Mouse (Mus musculus) olfactory bulb, adult 2 months (tissue): ENCODE data around the gene Rpl14. TPM values are rescaled to one million over a fixed set of nuclear protein-coding genes. Genes with fewer than 3 reads are reported as not detected.

ENCODE experiments used
- H3K27ac ChIP-seq: fragments of 200-500 bp; 2 replicates; pipeline ENCODE4 v1.5.1; 2012; ENCODE audit warnings: low read depth, low read length; ENCODE audit not compliant: insufficient read depth
- H3K4me1 ChIP-seq: fragments of 200-500 bp; 2 replicates; pipeline ENCODE4 v1.6.1; 2012; ENCODE audit warnings: low read length; ENCODE audit not compliant: control insufficient read depth, insufficient read depth
- H3K4me3 ChIP-seq: fragments of 200-500 bp; 2 replicates; pipeline ENCODE4 v1.5.1; 2012; ENCODE audit warnings: mild to moderate bottlenecking, low read depth, low read length, moderate library complexity; ENCODE audit not compliant: insufficient read depth
- CTCF ChIP-seq: fragments of 200-500 bp; IDR thresholded peaks from 2 replicates; pipeline ENCODE4 v1.5.1; 2012; ENCODE audit warnings: low read depth, mild to moderate bottlenecking, low read length, moderate library complexity; ENCODE audit not compliant: insufficient read depth
- POLR2A ChIP-seq: fragments of 200-500 bp; IDR thresholded peaks from 2 replicates; pipeline ENCODE4 v1.6.1; 2012; ENCODE audit warnings: mild to moderate bottlenecking, low read depth, low read length, moderate library complexity; ENCODE audit not compliant: insufficient read depth
- WGBS: fragments of 180-500 bp; shearing (Covaris S2); methylation state at CpG from one replicate; pipeline ENCODE4 v1.1.7; 2018; 5-methylcytosine and 5-hydroxymethylcytosine counted together
- polyA plus RNA-seq: library from polyadenylated mRNA; stranded (reverse); fragments of >200 nt; gene quantifications from 2 replicates; pipeline ENCODE4 v1.2.4, GENCODE M21; 2012; ENCODE audit warnings: low replicate concordance; ENCODE audit not compliant: missing spikeins, insufficient read depth, insufficient read length

Rpl14 gene
- polyA plus RNA-seq, 1 experiment, result not detected

DNA sequence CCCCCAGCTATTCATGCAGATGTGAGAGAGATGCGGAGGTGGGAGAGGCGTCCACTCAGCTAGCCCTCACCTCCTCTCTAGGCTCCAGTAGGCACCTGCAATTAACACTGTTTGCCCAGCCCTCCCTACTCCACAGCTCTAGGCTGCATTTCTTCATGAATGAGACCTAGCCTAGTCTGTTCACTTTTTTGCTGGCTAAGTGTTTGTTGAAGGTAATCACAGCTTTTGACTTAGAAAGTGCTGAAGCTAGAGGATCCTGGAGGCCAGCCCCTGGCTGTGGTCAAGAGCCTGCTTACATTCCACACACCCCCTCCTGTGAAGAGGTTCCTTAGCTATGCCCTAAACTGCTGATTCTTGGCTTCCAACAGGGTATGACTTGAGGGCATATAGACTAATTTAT, 29.8 kb upstream of the Rpl14 start:
- H3K4me1 ChIP-seq, result peaks cover 7% of the 10 kb centered on the region; the same call in 1 of the 2 replicates
- H3K4me3 ChIP-seq, result no peak overlapping the region
- TF ChIP-seq POLR2A, result no peak
- no peak for TF ChIP-seq CTCF
- WGBS, result 40% methylated on average over 1 of the region's 2 CpGs
- H3K27ac ChIP-seq, result no peak overlapping the region

DNA sequence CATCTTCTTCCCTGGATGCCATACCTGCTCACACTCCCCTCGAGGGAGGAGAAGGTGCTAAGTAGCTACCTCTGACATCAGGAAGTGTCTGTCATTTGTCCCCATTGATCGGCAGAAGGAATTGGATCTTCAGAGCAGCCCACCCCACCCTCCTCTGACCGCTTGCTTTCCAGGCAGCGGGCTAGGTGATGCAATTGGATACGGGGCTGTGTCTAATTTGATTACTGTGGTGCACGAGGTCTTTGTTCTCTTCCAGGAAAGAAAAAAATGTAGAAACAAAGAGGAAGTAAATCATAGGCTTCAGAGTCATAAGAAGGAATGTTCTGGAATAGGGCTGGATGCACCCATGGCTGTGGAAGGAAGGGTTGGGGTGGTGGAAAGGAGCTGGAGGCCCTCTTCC, 29.0 kb upstream of the Rpl14 start:
- Histone ChIP-seq H3K27ac (no peak overlapping the region), H3K4me1 (peaks cover 7% of the 10 kb centered on the region; the same call in 1 of the 2 replicates), H3K4me3 (no peak overlapping the region)
- WGBS, result 56% methylated on average over 6 of the region's 6 CpGs
- TF ChIP-seq POLR2A, result no peak

GRCm38 (mm10) chr9:120545994-120546393, 25.2 kb upstream of the Rpl14 start:
- TF ChIP-seq POLR2A (no peak), CTCF (no peak)
- H3K27ac ChIP-seq, result no peak overlapping the region
- no peaks in the 10 kb centered on the region for H3K4me1 ChIP-seq
- no peak overlapping the region for H3K4me3 ChIP-seq
- 75% methylated on average over 2 of the region's 2 CpGs for WGBS

DNA sequence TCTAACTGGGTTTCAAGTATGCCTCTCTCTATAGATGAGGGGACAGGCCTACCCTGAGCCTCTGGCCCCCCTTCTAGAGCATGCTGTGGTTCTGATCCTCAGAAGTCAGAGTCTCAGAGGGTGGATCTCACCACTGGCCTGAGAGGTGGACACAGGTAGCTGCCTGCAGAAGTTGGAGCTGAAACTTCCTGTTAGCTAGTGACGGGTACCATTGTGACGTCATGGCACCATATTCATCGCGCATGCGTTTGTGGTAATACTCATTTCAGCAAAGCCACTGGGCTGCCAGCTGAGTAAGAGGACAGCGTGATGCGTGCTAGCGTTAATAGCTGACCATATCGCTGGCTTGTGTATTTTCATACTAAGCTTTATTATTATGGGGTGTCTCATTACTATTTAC, 24.8 kb upstream of the Rpl14 start:
- no peak overlapping the region for H3K27ac ChIP-seq
- TF ChIP-seq CTCF (no peak), POLR2A (no peak)
- 96% methylated on average over 9 of the region's 9 CpGs for WGBS
- no peak overlapping the region for H3K4me3 ChIP-seq
- H3K4me1 ChIP-seq, result no peaks in the 10 kb centered on the region

GRCm38 (mm10) chr9:120547026-120547668, 24.1 kb upstream of the Rpl14 start:
- no peaks in the 10 kb centered on the region for H3K4me1 ChIP-seq
- 36% methylated on average over 16 of the region's 16 CpGs for WGBS
- no peak overlapping the region for H3K4me3 ChIP-seq
- no peak for TF ChIP-seq POLR2A
- no peak for TF ChIP-seq CTCF
- H3K27ac ChIP-seq, result no peak overlapping the region

- no peak overlapping the region for H3K27ac ChIP-seq
- H3K4me1 ChIP-seq, result no peaks in the 10 kb centered on the region
- no peak for TF ChIP-seq CTCF
- 91% methylated on average over 9 of the region's 9 CpGs for WGBS
- H3K4me3 ChIP-seq, result no peak overlapping the region
Measured at GRCm38 (mm10) chr9:120550778-120551177, 20.5 kb upstream of the Rpl14 start.

DNA sequence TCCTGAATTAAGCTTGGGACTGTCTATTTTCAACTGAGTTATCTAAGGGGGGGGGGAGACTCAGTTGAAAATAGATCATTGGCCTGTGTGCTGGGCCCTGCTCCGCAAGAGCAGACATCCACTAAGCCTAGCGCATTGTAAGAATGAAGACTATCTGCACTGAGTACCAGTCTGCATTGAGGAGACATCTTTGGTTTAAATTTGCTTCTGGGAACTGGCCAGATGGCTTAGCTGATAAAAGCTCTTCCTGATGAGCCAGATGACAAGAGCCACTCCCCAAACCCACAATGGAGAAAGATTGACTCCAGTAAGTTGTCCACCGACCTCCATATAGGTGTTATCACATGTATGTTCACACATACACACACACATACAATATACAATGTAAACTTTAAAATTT, 7.7 kb upstream of the Rpl14 start:
- Histone ChIP-seq H3K4me1 (no peaks in the 10 kb centered on the region), H3K4me3 (no peak overlapping the region), H3K27ac (no peak overlapping the region)
- TF ChIP-seq CTCF, result no peak
- TF ChIP-seq POLR2A, result no peak
- WGBS, result 93% methylated on average over 3 of the region's 3 CpGs

- 82% methylated on average over 2 of the region's 2 CpGs for WGBS
- TF ChIP-seq POLR2A, result no peak
- TF ChIP-seq CTCF, result no peak
- H3K4me3 ChIP-seq, result no peak overlapping the region
- H3K4me1 ChIP-seq, result no peaks in the 10 kb centered on the region
- no peak overlapping the region for H3K27ac ChIP-seq
Measured at GRCm38 (mm10) chr9:120564247-120564646, 7.0 kb upstream of the Rpl14 start.

GRCm38 (mm10) chr9:120566384-120566783, 4.9 kb upstream of the Rpl14 start:
- H3K4me1 ChIP-seq, result peaks cover 2% of the 10 kb centered on the region; the same call in 1 of the 2 replicates
- H3K4me3 ChIP-seq, result no peak overlapping the region
- 85% methylated on average over 5 of the region's 5 CpGs for WGBS
- TF ChIP-seq CTCF, result no peak
- no peak for TF ChIP-seq POLR2A
- H3K27ac ChIP-seq, result no peak overlapping the region

DNA sequence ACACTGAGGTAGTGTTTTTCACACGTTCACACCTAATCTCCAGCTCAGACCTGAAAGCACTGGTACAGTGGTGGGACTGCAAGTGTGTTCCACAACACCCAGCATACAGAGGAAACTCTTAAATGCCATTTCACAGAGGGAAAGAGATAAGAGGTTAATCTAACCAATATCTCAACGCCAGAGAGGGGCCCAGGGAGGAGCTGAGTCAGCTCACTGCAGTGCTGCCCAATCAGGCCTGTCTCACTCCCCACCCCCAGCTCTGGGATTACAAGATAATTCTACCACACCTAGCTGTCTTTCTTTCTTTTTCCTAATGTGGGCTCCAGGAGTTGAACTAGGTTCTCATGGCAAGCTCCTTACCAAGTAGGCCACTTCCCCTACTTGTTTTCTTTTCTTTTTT, 2.3 kb upstream of the Rpl14 start:
- WGBS, result 76% methylated on average over 2 of the region's 2 CpGs

More for the DNA sequence above, 2.3 kb upstream of the Rpl14 start:
- Histone ChIP-seq H3K4me3 (no peak overlapping the region), H3K27ac (no peak overlapping the region), H3K4me1 (peaks cover 2% of the 10 kb centered on the region; the same call in 1 of the 2 replicates)
- TF ChIP-seq CTCF, result no peak
- TF ChIP-seq POLR2A, result no peak
